In genomic region chr10:42500611-42501010, GRCm38 (mm10) we compare ENCODE assay signal across 10 mouse cellular contexts. TPM values are rescaled to one million over a fixed set of nuclear protein-coding genes. Genes with fewer than 3 reads are reported as not detected.
DNase-seq lines count a peak whose midpoint lies in the region; ATAC-seq and TF ChIP-seq lines count a peak whose summit lies in the region.
"Had no signal": no experiment of that assay in that cellular context is flagged by ENCODE, and none has a peak within 500 bp of the region (broad histone marks: within the 10 kb centered on the region; RNA-seq: fewer than 3 reads in every experiment).

No protein-coding gene starts in this region.

- H3K4me1 ChIP-seq in kidney, embryonic 15.5 days = peaks cover 5% of the 10 kb centered on the region
- H3K4me1 ChIP-seq in small intestine, adult 2 months (ENCODE audit: control insufficient read depth, insufficient read depth, insufficient read length, low read length) = no peaks in the 10 kb centered on the region

- no peaks in the 10 kb centered on the region for H3K9me3 ChIP-seq in kidney, embryonic 15.5 days (replicated peaks)
- H3K9me3 ChIP-seq: G1E had no signal

- no peak overlapping the region for H3K4me2 ChIP-seq in kidney, embryonic 15.5 days

- no peak overlapping the region for H3K4me3 ChIP-seq in kidney, embryonic 15.5 days (replicated peaks)
- H3K4me3 ChIP-seq in small intestine, adult 2 months (ENCODE audit: low read depth, low read length) = no peak overlapping the region

- 87% methylated on average over 8 of the region's 8 CpGs for WGBS in kidney, embryonic 15.5 days
- WGBS in small intestine, adult 2 months = 89% methylated on average over 8 of the region's 8 CpGs

- intact Hi-C loops in heart, postnatal 25 days (cut with DNase I) = loop anchor here (5.0 to 10.0 kb wide), 3 partner anchors 43 to 686 kb away; partner anchors contain the start of gene Sec63

- H3K9ac ChIP-seq in kidney, embryonic 15.5 days = no peak overlapping the region

- peak overlapping the region; percentile 98 for H3K27ac ChIP-seq in kidney, embryonic 15.5 days
- H3K27ac ChIP-seq in small intestine, adult 2 months (ENCODE audit: insufficient read depth, low read depth, low read length) = peak overlapping the region; percentile 92

- ATAC-seq in kidney, embryonic 15.5 days (replicated peaks; ENCODE audit: low FRiP score) = no peak

- TF ChIP-seq CTCF in small intestine, adult 2 months (IDR thresholded peaks at IDR 0.05; ENCODE audit: extremely low read depth, insufficient read length, insufficient replicate concordance, low read depth, low read length) = no peak

- H3K36me3 ChIP-seq in kidney, embryonic 15.5 days = no peaks in the 10 kb centered on the region
- H3K36me3 ChIP-seq in small intestine, adult 2 months (ENCODE audit: control insufficient read depth, insufficient read depth, low read length) = no peaks in the 10 kb centered on the region

- H3K27me3 ChIP-seq in kidney, embryonic 15.5 days = no peaks in the 10 kb centered on the region
- H3K27me3 ChIP-seq in small intestine, adult 2 months (ENCODE audit: control insufficient read depth, insufficient read depth, low read length) = no peaks in the 10 kb centered on the region

- no peak for TF ChIP-seq POLR2A in small intestine, adult 2 months (IDR thresholded peaks at IDR 0.05; ENCODE audit: low read depth, low read length)

- peak; percentile 16 to 36 for DNase-seq in heart, adult 9 months (ENCODE audit: low spot score in 2 of 2)
- DNase-seq in heart, postnatal 25 days (ENCODE audit: low spot score) = no peak
- DNase-seq in ovary, postnatal 36 days (ENCODE audit: low spot score) = peak; percentile 15
- DNase-seq in ovary, postnatal 14 days (ENCODE audit: low spot score) = no peak
- DNase-seq in left cerebral cortex, adult 8-10 months (ENCODE audit: low spot score in 2 of 2) = no peak
- no peak for DNase-seq in urinary bladder, adult 2 months (ENCODE audit: low spot score)
- DNase-seq: retina, postnatal 1 day had no signal

RNA-seq across cellular contexts. Expression of gene Snx3, which starts 1.2 kb away (rescaled TPM):
- 100 to 1,000 TPM; 166 to 177 TPM for total RNA-seq in heart, postnatal 25 days (2021)
- 326 and 335 TPM in 2 replicates for polyA plus RNA-seq in kidney, embryonic 15.5 days (2015; fragmentation: Nextera tagmentation; extraction: Ambion mirVana)
- polyA plus RNA-seq in small intestine, adult 2 months (2012; rRNA removed) = 104 and 213 TPM in 2 replicates
- 100 to 1,000 TPM; 174 to 195 (median 178) TPM for total RNA-seq in left cerebral cortex, adult 8-10 months (2022)
- polyA plus RNA-seq in urinary bladder, adult 2 months (2012; rRNA removed) = 241 and 261 TPM in 2 replicates

RNA-seq across cellular contexts. Expression of gene Afg1l, which starts 22.2 kb away (rescaled TPM):
- total RNA-seq in heart, postnatal 25 days (2021) = 10 to 100 TPM; 32.6 to 33.2 TPM
- 7.0 and 7.3 TPM in 2 replicates for polyA plus RNA-seq in kidney, embryonic 15.5 days (2015; fragmentation: Nextera tagmentation; extraction: Ambion mirVana)
- 1.1 and 2.6 TPM in 2 replicates for polyA plus RNA-seq in small intestine, adult 2 months (2012; rRNA removed)
- 10 to 100 TPM; 12.3 to 13.6 (median 12.4) TPM for total RNA-seq in left cerebral cortex, adult 8-10 months (2022)
- 9.5 and 10.3 TPM in 2 replicates for polyA plus RNA-seq in urinary bladder, adult 2 months (2012; rRNA removed)

Comparison
In these comparisons a context has a peak if more than half of its experiments do, and no peak if none do; other contexts are left out.
1. DNase-seq: peak in heart, adult 9 months (2 of 2) and ovary, postnatal 36 days (single experiment); none in heart, postnatal 25 days (single experiment), ovary, postnatal 14 days (single experiment), left cerebral cortex, adult 8-10 months (0 of 2) and urinary bladder, adult 2 months (single experiment).